Mouse (Mus musculus): Measurements from ENCODE around the gene Miga1. TPM values are rescaled to one million over a fixed set of nuclear protein-coding genes. Genes with fewer than 3 reads are reported as not detected.

Miga1 gene
- total RNA-seq, 2 experiments from 2014 or later = 3.7 to 4.1 TPM

Other genes starting within 250 kb of the Miga1 start
- gene Gipc2, start 174.2 kb downstream of the Miga1 start, total RNA-seq (2021) = 1 to 10 TPM in 1 of 2 experiments, under 1 TPM in 1; 0.82 to 1.1 TPM
- 10 to 100 TPM; 45.4 to 48.2 TPM for gene Dnajb4, start 130.1 kb downstream of the Miga1 start, total RNA-seq (2021)
- gene Fubp1, start 130.0 kb downstream of the Miga1 start, total RNA-seq (2021) = 10 to 100 TPM; 31.5 to 35.2 TPM
- 100 to 1,000 TPM; 323 to 367 TPM for gene Nexn, start 74.1 kb downstream of the Miga1 start, total RNA-seq (2021)
- gene Usp33, start 6.1 kb upstream of the Miga1 start, total RNA-seq (2021) = 10 to 100 TPM; 18.2 to 21.3 TPM
- 10 to 100 TPM; 14.2 to 15.6 TPM for gene Zzz3, start 55.1 kb upstream of the Miga1 start, total RNA-seq (2021)